Mouse (Mus musculus): ENCODE measurements around the gene Cldn13. TPM values are rescaled to one million over a fixed set of nuclear protein-coding genes. Genes with fewer than 3 reads are reported as not detected.

The Cldn13 gene
- polyA plus RNA-seq, 1 experiment, result not detected

GRCm38 (mm10) chr5:134876801-134877200 lies 38.5 kb downstream of the Cldn13 start:
- Histone ChIP-seq H3K27ac (ENCODE audit: insufficient read depth, low read length) (no peak overlapping the region), H3K4me1 (ENCODE audit: control insufficient read depth, insufficient read depth, low read length) (no peaks in the 10 kb centered on the region), H3K4me3 (ENCODE audit: insufficient read depth, low read length) (no peak overlapping the region)
- no peak for TF ChIP-seq CTCF (IDR thresholded peaks at IDR 0.05; ENCODE audit: extremely low read depth, insufficient read depth, low read length)
- TF ChIP-seq POLR2A (IDR thresholded peaks at IDR 0.05; ENCODE audit: extremely low read depth, insufficient read depth, low read length), result no peak

GRCm38 (mm10) chr5:134875245-134875644 lies 40.1 kb downstream of the Cldn13 start:
- no peaks in the 10 kb centered on the region for H3K4me1 ChIP-seq (ENCODE audit: control insufficient read depth, insufficient read depth, low read length)
- no peak overlapping the region for H3K4me3 ChIP-seq (ENCODE audit: insufficient read depth, low read length)
- no peak overlapping the region for H3K27ac ChIP-seq (ENCODE audit: insufficient read depth, low read length)
- TF ChIP-seq POLR2A (IDR thresholded peaks at IDR 0.05; ENCODE audit: extremely low read depth, insufficient read depth, low read length) (no peak), CTCF (IDR thresholded peaks at IDR 0.05; ENCODE audit: extremely low read depth, insufficient read depth, low read length) (no peak)

GRCm38 (mm10) chr5:134873956-134874879 lies 41.1 kb downstream of the Cldn13 start:
- Histone ChIP-seq H3K27ac (ENCODE audit: insufficient read depth, low read length) (no peak overlapping the region), H3K4me1 (ENCODE audit: control insufficient read depth, insufficient read depth, low read length) (no peaks in the 10 kb centered on the region), H3K4me3 (ENCODE audit: insufficient read depth, low read length) (no peak overlapping the region)
- TF ChIP-seq POLR2A (IDR thresholded peaks at IDR 0.05; ENCODE audit: extremely low read depth, insufficient read depth, low read length), result no peak
- TF ChIP-seq CTCF (IDR thresholded peaks at IDR 0.05; ENCODE audit: extremely low read depth, insufficient read depth, low read length), result no peak

DNA sequence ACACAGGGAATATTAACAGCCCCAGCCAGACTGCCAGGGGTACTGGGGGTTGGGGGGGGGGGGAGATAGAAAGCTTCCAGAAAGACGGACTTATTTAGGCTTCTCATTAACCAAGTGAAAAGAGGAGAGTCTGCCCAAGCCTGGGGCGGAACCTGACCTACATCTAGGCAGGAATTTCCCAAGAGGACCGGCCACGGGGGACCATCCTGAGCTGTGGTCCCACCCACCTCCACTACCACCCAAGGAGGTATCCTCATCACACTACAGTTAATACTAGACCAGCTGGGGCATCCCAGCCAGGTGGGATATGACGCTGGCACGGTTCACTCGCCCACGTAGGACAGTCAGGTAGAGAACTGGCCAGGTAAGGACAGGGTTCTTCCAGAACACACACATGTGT lies 42.3 kb downstream of the Cldn13 start:
- Histone ChIP-seq H3K4me1 (ENCODE audit: control insufficient read depth, insufficient read depth, low read length) (no peaks in the 10 kb centered on the region), H3K27ac (ENCODE audit: insufficient read depth, low read length) (no peak overlapping the region), H3K4me3 (ENCODE audit: insufficient read depth, low read length) (no peak overlapping the region)
- TF ChIP-seq CTCF (IDR thresholded peaks at IDR 0.05; ENCODE audit: extremely low read depth, insufficient read depth, low read length), result no peak
- no peak for TF ChIP-seq POLR2A (IDR thresholded peaks at IDR 0.05; ENCODE audit: extremely low read depth, insufficient read depth, low read length)

GRCm38 (mm10) chr5:134872597-134872996 lies 42.7 kb downstream of the Cldn13 start:
- TF ChIP-seq POLR2A (IDR thresholded peaks at IDR 0.05; ENCODE audit: extremely low read depth, insufficient read depth, low read length), result no peak
- TF ChIP-seq CTCF (IDR thresholded peaks at IDR 0.05; ENCODE audit: extremely low read depth, insufficient read depth, low read length), result no peak
- Histone ChIP-seq H3K4me3 (ENCODE audit: insufficient read depth, low read length) (no peak overlapping the region), H3K27ac (ENCODE audit: insufficient read depth, low read length) (no peak overlapping the region), H3K4me1 (ENCODE audit: control insufficient read depth, insufficient read depth, low read length) (no peaks in the 10 kb centered on the region)

GRCm38 (mm10) chr5:134868506-134868905 lies 46.8 kb downstream of the Cldn13 start:
- TF ChIP-seq CTCF (IDR thresholded peaks at IDR 0.05; ENCODE audit: extremely low read depth, insufficient read depth, low read length) (no peak), POLR2A (IDR thresholded peaks at IDR 0.05; ENCODE audit: extremely low read depth, insufficient read depth, low read length) (no peak)
- H3K4me1 ChIP-seq (ENCODE audit: control insufficient read depth, insufficient read depth, low read length), result no peaks in the 10 kb centered on the region
- no peak overlapping the region for H3K4me3 ChIP-seq (ENCODE audit: insufficient read depth, low read length)
- no peak overlapping the region for H3K27ac ChIP-seq (ENCODE audit: insufficient read depth, low read length)

DNA sequence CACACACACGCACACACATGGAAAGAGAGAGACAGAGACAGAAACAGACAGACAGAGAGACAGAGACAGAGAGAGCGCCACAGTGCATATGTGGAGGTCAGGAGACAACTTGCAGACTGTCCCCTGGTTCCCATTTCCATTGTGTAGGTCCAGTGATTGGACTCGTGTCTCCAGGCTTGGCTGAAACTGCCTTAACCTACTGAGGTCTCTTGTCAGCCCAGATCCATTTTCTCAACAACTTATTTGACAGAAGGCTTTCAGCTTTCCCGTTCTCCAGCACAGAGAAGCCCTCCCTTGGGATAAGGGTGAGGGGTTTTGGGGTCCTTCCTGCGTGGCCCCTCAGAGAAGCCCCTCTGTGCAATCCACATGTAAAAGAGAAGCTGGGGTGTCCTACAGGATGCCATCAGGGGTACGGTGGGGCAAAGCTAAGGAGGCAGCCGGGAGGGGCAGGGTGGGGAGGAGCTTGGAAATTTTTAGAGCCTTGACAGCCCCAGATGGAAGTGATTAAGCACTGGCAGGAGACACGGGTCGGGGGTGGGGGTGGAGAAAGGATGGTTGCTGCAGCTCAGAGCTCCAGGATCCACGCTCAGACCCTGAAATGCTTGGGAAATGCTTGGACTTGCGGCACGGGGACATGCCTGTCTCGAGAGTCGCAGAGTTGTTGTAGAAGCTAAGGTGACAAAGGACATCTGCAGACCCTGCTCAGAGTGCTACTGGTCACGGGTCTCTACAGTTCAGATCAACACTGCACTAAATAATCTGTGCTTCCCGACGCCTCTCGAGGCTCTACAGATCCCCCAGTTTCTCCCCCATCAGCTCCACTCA lies 47.8 kb downstream of the Cldn13 start:
- no peak overlapping the region for H3K27ac ChIP-seq (ENCODE audit: insufficient read depth, low read length)
- H3K4me1 ChIP-seq (ENCODE audit: control insufficient read depth, insufficient read depth, low read length), result no peaks in the 10 kb centered on the region
- TF ChIP-seq CTCF (IDR thresholded peaks at IDR 0.05; ENCODE audit: extremely low read depth, insufficient read depth, low read length) (no peak), POLR2A (IDR thresholded peaks at IDR 0.05; ENCODE audit: extremely low read depth, insufficient read depth, low read length) (no peak)
- no peak overlapping the region for H3K4me3 ChIP-seq (ENCODE audit: insufficient read depth, low read length)

GRCm38 (mm10) chr5:134865158-134865557 lies 50.2 kb downstream of the Cldn13 start:
- Histone ChIP-seq H3K4me1 (ENCODE audit: control insufficient read depth, insufficient read depth, low read length) (no peaks in the 10 kb centered on the region), H3K4me3 (ENCODE audit: insufficient read depth, low read length) (no peak overlapping the region), H3K27ac (ENCODE audit: insufficient read depth, low read length) (no peak overlapping the region)
- no peak for TF ChIP-seq POLR2A (IDR thresholded peaks at IDR 0.05; ENCODE audit: extremely low read depth, insufficient read depth, low read length)
- no peak for TF ChIP-seq CTCF (IDR thresholded peaks at IDR 0.05; ENCODE audit: extremely low read depth, insufficient read depth, low read length)

Other genes with a start within 250 kb of the Cldn13 start
- 49.9 and 53.1 TPM in 2 replicates for gene Limk1, start 226.9 kb downstream of the Cldn13 start, polyA plus RNA-seq (2012; rRNA removed)
- gene Eln, start 168.2 kb downstream of the Cldn13 start, polyA plus RNA-seq (2012; rRNA removed), result 11.1 and 11.6 TPM in 2 replicates
- not detected in 2 replicates for gene Tmem270, start 8.8 kb downstream of the Cldn13 start, polyA plus RNA-seq (2012; rRNA removed)
- 15.1 TPM in 2 replicates for gene Mettl27, start 16.8 kb upstream of the Cldn13 start, polyA plus RNA-seq (2012; rRNA removed)
- 0.04 and 0.08 TPM in 2 replicates for gene Cldn4, start 31.4 kb upstream of the Cldn13 start, polyA plus RNA-seq (2012; rRNA removed)
- 0.21 and 0.23 TPM in 2 replicates for gene Cldn3, start 70.7 kb upstream of the Cldn13 start, polyA plus RNA-seq (2012; rRNA removed)
- gene Abhd11, start 93.6 kb upstream of the Cldn13 start, polyA plus RNA-seq (2012; rRNA removed), result 78.3 and 80.1 TPM in 2 replicates
- 545 and 568 TPM in 2 replicates for gene Stx1a, start 108.0 kb upstream of the Cldn13 start, polyA plus RNA-seq (2012; rRNA removed)
- gene Dnajc30, start 148.7 kb upstream of the Cldn13 start, polyA plus RNA-seq (2012; rRNA removed), result 58.3 and 58.4 TPM in 2 replicates
- 66.6 and 82.3 TPM in 2 replicates for gene Bud23, start 149.4 kb upstream of the Cldn13 start, polyA plus RNA-seq (2012; rRNA removed)
- gene Vps37d, start 162.7 kb upstream of the Cldn13 start, polyA plus RNA-seq (2012; rRNA removed), result 26.6 and 29.4 TPM in 2 replicates
- 4.2 and 5.0 TPM in 2 replicates for gene Mlxipl, start 174.4 kb upstream of the Cldn13 start, polyA plus RNA-seq (2012; rRNA removed)
- 11.7 and 11.9 TPM in 2 replicates for gene Tbl2, start 234.1 kb upstream of the Cldn13 start, polyA plus RNA-seq (2012; rRNA removed)

All from cortical plate, adult 2 months (tissue).